Mouse (Mus musculus): ENCODE measurements around the gene 1700013F07Rik.
"Not testable (repeated sequence)": the region's sequence is repeated elsewhere in the genome, so short reads cannot be mapped to it uniquely, and the experiment has no call there.

DNA sequence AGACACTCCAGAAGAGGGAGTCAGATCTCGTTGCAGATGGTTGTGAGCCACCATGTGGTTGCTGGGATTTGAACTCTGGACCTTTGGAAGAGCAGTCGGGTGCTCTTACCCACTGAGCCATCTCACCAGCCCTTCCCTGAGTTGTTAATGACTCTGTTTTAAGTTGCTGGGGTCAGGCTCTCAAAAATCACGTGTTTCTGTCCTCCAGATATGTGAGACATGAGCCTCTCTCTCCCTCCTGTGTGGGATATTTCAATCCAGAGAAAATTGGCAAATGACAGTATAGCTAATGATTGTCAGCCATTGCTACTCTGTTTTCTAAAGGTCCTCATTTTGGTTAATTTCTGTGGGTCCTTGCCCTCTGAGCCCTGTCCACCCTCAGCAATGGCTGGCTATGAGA is 35.7 kb downstream of the 1700013F07Rik start:
- not testable (repeated sequence) for TF ChIP-seq CTCF, EP300 (IDR thresholded peaks at IDR 0.05; ENCODE audit: low read depth)
